15 mouse cellular contexts compared by ENCODE assay signal in genomic region chrX:119621697-119622096, GRCm38 (mm10).
DNase-seq lines count a peak whose midpoint lies in the region.
"Had no signal": no experiment of that assay in that cellular context is flagged by ENCODE, and none has a peak within 500 bp of the region (broad histone marks: within the 10 kb centered on the region; RNA-seq: fewer than 3 reads in every experiment).

No protein-coding gene starts in this region.

- DNase-seq in ES-CJ7 (ENCODE audit: low read depth, low spot score) (peak; percentile 87), R1 (ENCODE audit: low read depth, low spot score) (peak; percentile 93)
- no peak for DNase-seq in adrenal gland, adult (ENCODE audit: inconsistent age in 2 of 2, low spot score in 1 of 2)
- no peak for DNase-seq in heart, adult 9 months (ENCODE audit: low spot score in 2 of 2)
- DNase-seq in heart, postnatal 4 days: no peak
- DNase-seq: adrenal gland, adult 2 months; adrenal gland, postnatal 10 days; adrenal gland, postnatal 25 days; cerebellum, adult 11 months; cerebellum, adult 18-20 months; cerebellum, adult 8-10 months; cerebellum, adult 9-11 months; cerebellum, postnatal 14 days; cerebellum, postnatal 36 days; embryo, embryonic 11 days had no signal

Comparison
In these comparisons a context has a peak if more than half of its experiments do, and no peak if none do; other contexts are left out.
1. DNase-seq: peak in ES-CJ7 (single experiment) and R1 (single experiment); none in adrenal gland, adult (0 of 2), heart, adult 9 months (0 of 2) and heart, postnatal 4 days (single experiment).